Mouse (Mus musculus) olfactory bulb, adult 2 months (tissue): ENCODE results near the gene A4galt.

Experiments used
- CTCF ChIP-seq: fragments of 200-500 bp; IDR thresholded peaks from 2 replicates; pipeline ENCODE4 v1.5.1; 2012; ENCODE audit warnings: low read depth, mild to moderate bottlenecking, low read length, moderate library complexity; ENCODE audit not compliant: insufficient read depth
- POLR2A ChIP-seq: fragments of 200-500 bp; IDR thresholded peaks from 2 replicates; pipeline ENCODE4 v1.6.1; 2012; ENCODE audit warnings: mild to moderate bottlenecking, low read depth, low read length, moderate library complexity; ENCODE audit not compliant: insufficient read depth

- TF ChIP-seq CTCF (no peak), POLR2A (no peak)
Measured at GRCm38 (mm10) chr15:83180004-83180403, 71.6 kb downstream of the A4galt start.
